In genomic region chr1:162986777-162987176, GRCm38 (mm10) we compare ENCODE assay signal across 28 mouse cellular contexts. TPM values are rescaled to one million over a fixed set of nuclear protein-coding genes. Genes with fewer than 3 reads are reported as not detected.
DNase-seq lines count a peak whose midpoint lies in the region; ATAC-seq and TF ChIP-seq lines count a peak whose summit lies in the region.
"Had no signal": no experiment of that assay in that cellular context is flagged by ENCODE, and none has a peak within 500 bp of the region (broad histone marks: within the 10 kb centered on the region; RNA-seq: fewer than 3 reads in every experiment).

No protein-coding gene starts in this region.

- H3K27me3 ChIP-seq in heart, adult 2 months (ENCODE audit: control insufficient read depth, insufficient read depth, low read length), result no peaks in the 10 kb centered on the region
- H3K27me3 ChIP-seq in liver, adult 2 months (ENCODE audit: control insufficient read depth, insufficient read depth, low read length), result no peaks in the 10 kb centered on the region
- no peaks in the 10 kb centered on the region for H3K27me3 ChIP-seq in liver, embryonic 11.5 days (replicated peaks; ENCODE audit: control insufficient read depth, insufficient read depth, low read length)
- H3K27me3 ChIP-seq: CH12.LX; embryonic facial prominence, embryonic 12.5 days; forebrain, embryonic 13.5 days; forebrain, embryonic 15.5 days had no signal

- no peak for TF ChIP-seq EP300 in heart, adult 2 months (IDR thresholded peaks at IDR 0.05; ENCODE audit: insufficient read depth, low read depth, low read length)

- peaks cover 2% of the 10 kb centered on the region; the same call in 1 of the 2 replicates for H3K4me1 ChIP-seq in heart, adult 2 months (ENCODE audit: control insufficient read depth, insufficient read depth, low read length)
- peaks cover 7% of the 10 kb centered on the region for H3K4me1 ChIP-seq in liver, adult 2 months (ENCODE audit: control insufficient read depth, insufficient read depth, low read length)
- H3K4me1 ChIP-seq in liver, embryonic 11.5 days (replicated peaks; ENCODE audit: control insufficient read depth, insufficient read depth, low read length), result no peaks in the 10 kb centered on the region
- H3K4me1 ChIP-seq: embryonic facial prominence, embryonic 10.5 days; embryonic facial prominence, embryonic 12.5 days; forebrain, embryonic 13.5 days; forebrain, embryonic 15.5 days had no signal

- H3K36me3 ChIP-seq in heart, adult 2 months (ENCODE audit: control insufficient read depth, insufficient read depth, low read length), result no peaks in the 10 kb centered on the region
- H3K36me3 ChIP-seq in liver, adult 2 months (ENCODE audit: control insufficient read depth, insufficient read depth, low read length), result no peaks in the 10 kb centered on the region
- H3K36me3 ChIP-seq in liver, embryonic 11.5 days (ENCODE audit: control insufficient read depth, insufficient read depth, low read length), result no peaks in the 10 kb centered on the region
- H3K36me3 ChIP-seq: embryonic facial prominence, embryonic 10.5 days; embryonic facial prominence, embryonic 12.5 days; forebrain, embryonic 15.5 days; G1E had no signal

- no peak for TF ChIP-seq POLR2A in heart, adult 2 months (IDR thresholded peaks at IDR 0.05; ENCODE audit: insufficient read depth, low read depth, low read length)
- TF ChIP-seq POLR2A in liver, adult 2 months (IDR thresholded peaks at IDR 0.05; ENCODE audit: extremely low read depth, insufficient read depth, low read length), result no peak

- no peak overlapping the region for H3K9ac ChIP-seq in heart, adult 2 months (ENCODE audit: low read depth, low read length)
- H3K9ac ChIP-seq in liver, adult 2 months (ENCODE audit: low read depth, low read length), result no peak overlapping the region
- H3K9ac ChIP-seq in liver, embryonic 11.5 days (ENCODE audit: low read depth, low read length), result no peak overlapping the region
- H3K9ac ChIP-seq: embryonic facial prominence, embryonic 12.5 days; forebrain, embryonic 13.5 days; forebrain, embryonic 15.5 days had no signal

- H3K9me3 ChIP-seq in liver, embryonic 11.5 days (ENCODE audit: control insufficient read depth, low read length), result no peaks in the 10 kb centered on the region
- H3K9me3 ChIP-seq: embryonic facial prominence, embryonic 10.5 days; embryonic facial prominence, embryonic 12.5 days; forebrain, embryonic 13.5 days; forebrain, embryonic 15.5 days; G1E had no signal

- intact Hi-C loops in heart, adult 2 months (cut with DNase I), result no loop called here
- intact Hi-C loops in heart, postnatal 14 days (cut with DNase I), result no loop called here

- no peaks in the 10 kb centered on the region for H3K79me2 ChIP-seq in heart, adult 2 months (replicated peaks; ENCODE audit: control insufficient read depth, insufficient read depth, low read length)
- H3K79me2 ChIP-seq in liver, adult 2 months (ENCODE audit: control insufficient read depth, insufficient read depth, low read length), result no peaks in the 10 kb centered on the region

- TF ChIP-seq CTCF in heart, adult 2 months (IDR thresholded peaks at IDR 0.05), result no peak
- TF ChIP-seq CTCF in liver, adult 2 months (IDR thresholded peaks at IDR 0.05; ENCODE audit: low read depth, low read length), result no peak

- no peak overlapping the region for H3K4me2 ChIP-seq in liver, embryonic 11.5 days
- H3K4me2 ChIP-seq: embryonic facial prominence, embryonic 12.5 days; forebrain, embryonic 13.5 days; forebrain, embryonic 15.5 days had no signal

- H3K4me3 ChIP-seq in heart, adult 2 months, result no peak overlapping the region
- H3K4me3 ChIP-seq in liver, adult 2 months (ENCODE audit: insufficient read depth, low read depth, low read length), result no peak overlapping the region
- H3K4me3 ChIP-seq in liver, embryonic 11.5 days (ENCODE audit: low read depth, low read length), result no peak overlapping the region
- H3K4me3 ChIP-seq: embryonic facial prominence, embryonic 10.5 days; embryonic facial prominence, embryonic 12.5 days; forebrain, embryonic 13.5 days; forebrain, embryonic 15.5 days had no signal

- 88% methylated on average over 1 of the region's 1 CpGs for WGBS in heart, adult 2 months
- WGBS in liver, adult 2 months, result 22% methylated on average over 1 of the region's 1 CpGs
- WGBS in liver, embryonic 11.5 days, result 84% methylated on average over 1 of the region's 1 CpGs

- ATAC-seq in liver, embryonic 11.5 days (replicated peaks; ENCODE audit: low FRiP score), result no peak
- ATAC-seq: activated CD4-positive, CD25-positive, alpha-beta regulatory T cell, adult 4 months; CD4-positive, CD25-positive, alpha-beta regulatory T cell, adult 4 months; forebrain, embryonic 13.5 days; forebrain, embryonic 15.5 days; Patski had no signal

- no peak for DNase-seq in heart, adult 2 months
- no peak for DNase-seq in heart, postnatal 14 days
- peak; percentile 24 for DNase-seq in kidney, adult 9 months
- no peak for DNase-seq in kidney, postnatal 14 days
- peak; percentile 83 for DNase-seq in liver, adult 2 months (ENCODE audit: extremely low read depth, low read depth, low spot score)
- DNase-seq in liver, embryonic 11.5 days (ENCODE audit: low spot score), result no peak
- DNase-seq: adrenal gland, adult 8-10 months; adrenal gland, postnatal 14 days; adrenal gland, postnatal 36 days; B cell, adult 2 months; cerebellum, adult 11-12 months; cerebellum, adult 2 months; cerebellum, adult 9-10 months; cerebellum, postnatal 10 days; cerebellum, postnatal 25 days had no signal

- peak overlapping the region; percentile 21; the same call in 1 of the 2 replicates for H3K27ac ChIP-seq in heart, adult 2 months
- peak overlapping the region; percentile 61 for H3K27ac ChIP-seq in liver, adult 2 months (replicated peaks; ENCODE audit: insufficient read depth, low read depth, low read length)
- H3K27ac ChIP-seq in liver, embryonic 11.5 days (ENCODE audit: low read depth, low read length), result no peak overlapping the region
- H3K27ac ChIP-seq: embryonic facial prominence, embryonic 10.5 days; embryonic facial prominence, embryonic 12.5 days; forebrain, embryonic 13.5 days; forebrain, embryonic 15.5 days had no signal

RNA-seq across cellular contexts. Expression of gene Fmo3, which starts 2.4 kb away (rescaled TPM):
- total RNA-seq in heart, adult 2 months (2021), result under 1 TPM in 1 of 2 experiments, not detected in 1; 0.16 TPM
- polyA plus RNA-seq in heart, adult 2 months (2012; rRNA removed), result 0.32 and 2.9 TPM in 2 replicates
- total RNA-seq in heart, postnatal 14 days (2021), result under 1 TPM in 1 of 2 experiments, not detected in 1; 0.53 TPM
- total RNA-seq in liver, adult 2 months (2014; rRNA removed), result 234 and 412 TPM in 2 replicates
- polyA plus RNA-seq in liver, adult 2 months (2012; rRNA removed), result 53.9 and 77.7 TPM in 2 replicates
- polyA plus RNA-seq in liver, embryonic 11.5 days (2014; fragmentation: Nextera tagmentation; extraction: Ambion mirVana), result not detected in 2 replicates
- total RNA-seq: adrenal gland, adult 18-20 months; CH12.LX; G1E had no signal
- polyA plus RNA-seq: activated CD4-positive, CD25-positive, alpha-beta regulatory T cell, adult 4 months; CD4-positive, CD25-positive, alpha-beta regulatory T cell, adult 4 months; cerebellum, adult 2 months; cortical plate, adult 2 months; embryonic facial prominence, embryonic 10.5 days; embryonic facial prominence, embryonic 12.5 days; embryonic facial prominence, embryonic 14.5 days; forebrain, embryonic 11.5 days; forebrain, embryonic 13.5 days; forebrain, embryonic 15.5 days; G1E; Patski had no signal

RNA-seq across cellular contexts. Expression of gene Fmo6, which starts 49.5 kb away (rescaled TPM):
- not detected for total RNA-seq in heart, adult 2 months (2021)
- polyA plus RNA-seq in heart, adult 2 months (2012; rRNA removed), result 0.53 TPM in 1 of 2 replicates, not detected in the other
- not detected for total RNA-seq in heart, postnatal 14 days (2021)
- total RNA-seq in liver, adult 2 months (2014; rRNA removed), result not detected in 2 replicates
- polyA plus RNA-seq in liver, adult 2 months (2012; rRNA removed), result not detected in 2 replicates
- polyA plus RNA-seq in liver, embryonic 11.5 days (2014; fragmentation: Nextera tagmentation; extraction: Ambion mirVana), result not detected in 2 replicates
- total RNA-seq: adrenal gland, adult 18-20 months; adrenal gland, adult 8-10 months; adrenal gland, postnatal 14 days; adrenal gland, postnatal 36 days; CH12.LX had no signal
- polyA plus RNA-seq: activated CD4-positive, CD25-positive, alpha-beta regulatory T cell, adult 4 months; CD4-positive, CD25-positive, alpha-beta regulatory T cell, adult 4 months; cerebellum, adult 2 months; cortical plate, adult 2 months; embryonic facial prominence, embryonic 10.5 days; forebrain, embryonic 11.5 days; forebrain, embryonic 13.5 days; forebrain, embryonic 15.5 days; G1E; Patski had no signal

Comparison
In these comparisons a context has a peak if more than half of its experiments do, and no peak if none do; other contexts are left out.
1. DNase-seq: peak in kidney, adult 9 months (single experiment) and liver, adult 2 months (single experiment); none in heart, adult 2 months (0 of 2), heart, postnatal 14 days (0 of 2), kidney, postnatal 14 days (single experiment) and liver, embryonic 11.5 days (single experiment).
2. RNA of gene Fmo3, which starts 2.4 kb away (total RNA-seq): 234 to 412 TPM in liver, adult 2 months; 0.53 TPM in heart, postnatal 14 days and 0.16 TPM in heart, adult 2 months; every median in the first group is over 100 times any median in the second.